Mouse (Mus musculus) thymus, postnatal 10 days (tissue): ENCODE results near the gene Tmem256.

ENCODE experiments used
- DNase-seq, 2 experiments: peaks; one replicate each; pipeline ENCODE4 v3.0.0; 2021; ENCODE audit warnings: low spot score in 2 of 2

Tmem256 gene

GRCm38 (mm10) chr11:69815155-69815554 is 23.2 kb upstream of the Tmem256 start, which contains the start of gene Gm39566:
TSS of gene Gm39566 (minus strand) at chr11:69815298.
- DNase-seq = peak in 1 of 2 experiments; percentile 37

GRCm38 (mm10) chr11:69816520-69816919 is 21.8 kb upstream of the Tmem256 start:
- DNase-seq = no peak

GRCm38 (mm10) chr11:69818365-69818764 is 19.9 kb upstream of the Tmem256 start, which contains the start of gene Spem2:
TSS of gene Spem2 (minus strand) at chr11:69818465.
- DNase-seq = no peak

- no peak for DNase-seq
Measured at GRCm38 (mm10) chr11:69818871-69819270, 19.4 kb upstream of the Tmem256 start.

- no peak for DNase-seq
Measured at GRCm38 (mm10) chr11:69822080-69822479, 16.2 kb upstream of the Tmem256 start, which contains the start of gene Spem1. TSS of gene Spem1 (minus strand) at chr11:69822180.

GRCm38 (mm10) chr11:69823456-69823855 is 14.9 kb upstream of the Tmem256 start:
- DNase-seq = no peak

GRCm38 (mm10) chr11:69828832-69829231 is 9.5 kb upstream of the Tmem256 start:
- DNase-seq = no peak

- no peak for DNase-seq
Measured at GRCm38 (mm10) chr11:69833554-69833953, 4.8 kb upstream of the Tmem256 start.

- peak; percentile 42 to 67 for DNase-seq
Measured at GRCm38 (mm10) chr11:69834001-69834549, 4.2 kb upstream of the Tmem256 start.

- DNase-seq = no peak
Measured at GRCm38 (mm10) chr11:69835326-69835965, 2.9 kb upstream of the Tmem256 start.

GRCm38 (mm10) chr11:69835966-69836335 is 2.4 kb upstream of the Tmem256 start:
- DNase-seq = no peak

GRCm38 (mm10) chr11:69836703-69837576 is 1.4 kb upstream of the Tmem256 start:
- DNase-seq = no peak

GRCm38 (mm10) chr11:69837604-69837951 is 736 bp upstream of the Tmem256 start, which contains the start of gene Nlgn2:
TSS of gene Nlgn2 (minus strand) at chr11:69837784.
- no peak for DNase-seq

- DNase-seq = no peak
Measured at GRCm38 (mm10) chr11:69838714-69839104, 395 bp downstream of the Tmem256 start.

GRCm38 (mm10) chr11:69846198-69846680 is 7.9 kb downstream of the Tmem256 start, which contains the start of gene Plscr3:
TSS of gene Plscr3 (plus strand) at chr11:69846376.
- peak; percentile 88 to 92 for DNase-seq

- DNase-seq = no peak
Measured at GRCm38 (mm10) chr11:69846738-69847688, 8.7 kb downstream of the Tmem256 start.

GRCm38 (mm10) chr11:69848021-69848420 is 9.7 kb downstream of the Tmem256 start:
- DNase-seq = no peak

GRCm38 (mm10) chr11:69849128-69849527 is 10.8 kb downstream of the Tmem256 start:
- no peak for DNase-seq

GRCm38 (mm10) chr11:69849884-69850283 is 11.6 kb downstream of the Tmem256 start:
- no peak for DNase-seq

- DNase-seq = peak; percentile 56 to 60
Measured at GRCm38 (mm10) chr11:69850754-69851153, 12.4 kb downstream of the Tmem256 start.

- no peak for DNase-seq
Measured at GRCm38 (mm10) chr11:69853994-69854393, 15.7 kb downstream of the Tmem256 start.
